Mouse (Mus musculus): ENCODE results near the gene Dip2c. TPM values are rescaled to one million over a fixed set of nuclear protein-coding genes. Genes with fewer than 3 reads are reported as not detected.

Gene Dip2c
- polyA plus RNA-seq, 1 experiment from 2014 or later = 13.9 TPM

DNA sequence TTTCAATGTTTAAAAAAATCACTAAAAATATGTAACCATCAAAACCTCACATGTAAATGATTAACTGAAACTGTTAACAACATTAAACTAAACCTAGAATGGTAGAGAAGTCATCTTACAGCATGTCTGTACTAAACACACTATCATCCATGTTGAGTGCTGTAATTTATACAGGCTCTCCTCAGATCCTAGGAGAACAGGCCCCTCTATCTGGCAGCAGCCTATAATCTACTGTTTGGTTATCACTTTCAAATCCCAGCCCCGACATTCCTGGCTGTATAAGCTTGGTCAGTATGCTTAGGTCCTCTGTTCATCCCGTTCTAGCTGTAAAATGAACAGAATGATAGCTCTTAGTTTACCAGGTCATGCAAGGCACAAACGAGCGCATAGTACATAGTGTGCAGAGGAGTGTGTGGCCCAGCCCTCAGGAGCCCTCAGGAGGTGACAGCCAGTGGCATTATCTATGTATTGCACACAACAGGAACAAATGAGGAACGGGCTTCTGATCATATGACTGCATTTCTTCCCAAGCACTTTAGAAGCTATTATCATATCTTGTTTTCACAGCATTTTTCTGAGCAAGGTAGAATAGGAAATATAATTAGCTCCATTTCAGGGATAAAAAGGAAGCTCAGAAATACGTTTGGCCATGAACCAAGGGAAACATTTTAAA is 437.3 kb downstream of the Dip2c start:
- Histone ChIP-seq H3K4me3 (no peak overlapping the region), H3K27ac (replicated peaks) (no peak overlapping the region), H3K4me1 (replicated peaks) (no peaks in the 10 kb centered on the region), H3K9me3 (no peaks in the 10 kb centered on the region), H3K36me3 (0 out of 2 replicates have a peak, but pooled peaks cover 7% of the 10 kb centered on the region), H3K27me3 (no peaks in the 10 kb centered on the region), H3K9ac (no peak overlapping the region), H3K4me2 (no peak overlapping the region)
- 0 out of 2 replicates have a peak, but pooled peaks have one; percentile 42 for ATAC-seq (ENCODE audit: low FRiP score, low read depth)
- 79% methylated on average over 6 of the region's 6 CpGs for whole genome bisulfite sequencing

DNA sequence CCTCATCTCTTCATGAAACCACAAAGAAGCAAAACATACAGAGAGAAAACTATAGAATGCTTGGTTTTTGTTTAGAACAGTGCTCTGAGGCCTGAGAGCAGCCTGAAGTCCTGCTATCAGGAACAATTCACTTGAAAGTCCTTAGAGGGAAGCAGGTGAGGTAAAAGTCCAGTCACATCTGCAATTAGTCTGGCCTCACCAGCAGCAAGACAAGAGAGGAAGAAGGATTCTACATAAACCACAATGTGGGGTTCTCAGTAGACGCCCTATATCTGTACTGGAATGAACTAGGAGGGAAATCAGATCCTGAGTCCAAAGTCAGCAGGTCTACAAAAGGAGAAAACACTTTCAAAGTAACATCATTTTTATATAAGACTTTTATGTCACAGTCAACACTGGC is 438.9 kb downstream of the Dip2c start:
- Histone ChIP-seq H3K36me3 (0 out of 2 replicates have a peak, but pooled peaks cover 7% of the 10 kb centered on the region), H3K4me3 (no peak overlapping the region), H3K9ac (no peak overlapping the region), H3K27ac (replicated peaks) (no peak overlapping the region), H3K27me3 (no peaks in the 10 kb centered on the region), H3K4me2 (no peak overlapping the region), H3K9me3 (no peaks in the 10 kb centered on the region), H3K4me1 (replicated peaks) (no peaks in the 10 kb centered on the region)
- 91% methylated on average over 1 of the region's 1 CpGs for WGBS
- no peak for ATAC-seq (ENCODE audit: low FRiP score, low read depth)

Other genes with a start within 250 kb of the Dip2c start
- 37.6 and 38.1 TPM in 2 replicates for gene Larp4b, start 182.6 kb upstream of the Dip2c start, polyA plus RNA-seq (2015; fragmentation: Nextera tagmentation; extraction: Ambion mirVana)